Mouse (Mus musculus) cerebellum, adult 2 months (tissue): ENCODE measurements around the gene Kctd10.
A peak's percentile ranks its signal among the peaks of the same experiment; 100 is the strongest.

Experiments
- CTCF ChIP-seq: fragments of 200-500 bp; IDR thresholded peaks from 2 replicates; pipeline ENCODE4 v1.5.1; 2011; ENCODE audit warnings: low read depth, mild to moderate bottlenecking, control low read depth, low read length, moderate library complexity, borderline replicate concordance; ENCODE audit not compliant: insufficient read depth
- POLR2A ChIP-seq: fragments of 200-500 bp; IDR thresholded peaks from 2 replicates; pipeline ENCODE4 v1.6.1; 2011; ENCODE audit warnings: low read length, control low read depth, borderline replicate concordance; ENCODE audit not compliant: insufficient read depth

GRCm38 (mm10) chr5:114323791-114324507 lies 56.4 kb downstream of the Kctd10 start:
- TF ChIP-seq POLR2A (no peak), CTCF (peak; percentile 26; the same call in 1 of the 2 replicates)
